Mouse (Mus musculus) layer of hippocampus, adult 8-10 months (tissue): ENCODE measurements at regions not wholly inside any gene's neighbourhood (a gene's known extent, or its start where the extent isn't known, plus 50 kb on each side); places are given as distances from the start of the nearest gene placed in this dataset.
"Not testable (repeated sequence)": the region's sequence is repeated elsewhere in the genome, so short reads cannot be mapped to it uniquely, and the experiment has no call there.

ENCODE experiments used
- DNase-seq, 2 experiments: peaks; one replicate each; pipeline ENCODE4 v3.0.0; 2022; ENCODE audit warnings: low spot score in 2 of 2

GRCm38 (mm10) chr10:118984580-118984979, 114.6 kb upstream of the Dyrk2 start:
- DNase-seq, result no peak

GRCm38 (mm10) chr10:118981446-118981845, 111.4 kb upstream of the Dyrk2 start:
- no peak for DNase-seq

- no peak for DNase-seq
These were observed 109.3 kb upstream of the Dyrk2 start for GRCm38 (mm10) chr10:118979339-118979738.

- no peak for DNase-seq
These were observed 108.3 kb upstream of the Dyrk2 start for GRCm38 (mm10) chr10:118978181-118978743.

- no peak for DNase-seq
These were observed 106.4 kb upstream of the Dyrk2 start for GRCm38 (mm10) chr10:118976447-118976846.

- DNase-seq, result no peak
These were observed 105.8 kb upstream of the Dyrk2 start for GRCm38 (mm10) chr10:118975772-118976171.

- DNase-seq, result no peak
These were observed 103.3 kb upstream of the Dyrk2 start for GRCm38 (mm10) chr10:118973324-118973723.

- DNase-seq, result no peak
These were observed 102.6 kb upstream of the Dyrk2 start for GRCm38 (mm10) chr10:118972626-118973025.

- no peak for DNase-seq
These were observed 100.6 kb upstream of the Dyrk2 start for GRCm38 (mm10) chr10:118970457-118971175.

- DNase-seq, result no peak
These were observed 91.7 kb upstream of the Dyrk2 start for GRCm38 (mm10) chr10:118961713-118962181.

GRCm38 (mm10) chr10:118960076-118960475, 90.1 kb upstream of the Dyrk2 start:
- no peak for DNase-seq

GRCm38 (mm10) chr10:118959623-118960022, 89.6 kb upstream of the Dyrk2 start:
- DNase-seq, result no peak

- DNase-seq, result peak in 1 of 2 experiments; percentile 37
These were observed 86.3 kb upstream of the Dyrk2 start for GRCm38 (mm10) chr10:118956352-118956751.

GRCm38 (mm10) chr10:118953440-118953839, 83.4 kb upstream of the Dyrk2 start:
- DNase-seq, result no peak

- no peak for DNase-seq
These were observed 82.7 kb upstream of the Dyrk2 start for GRCm38 (mm10) chr10:118952756-118953155.

GRCm38 (mm10) chr10:118947724-118948123, 77.7 kb upstream of the Dyrk2 start:
- DNase-seq, result no peak

GRCm38 (mm10) chr10:118947016-118947674, 77.1 kb upstream of the Dyrk2 start:
- no peak for DNase-seq

- no peak for DNase-seq
These were observed 57.3 kb upstream of the Dyrk2 start for GRCm38 (mm10) chr10:118927316-118927715.

- DNase-seq, result no peak
These were observed 53.6 kb upstream of the Dyrk2 start for GRCm38 (mm10) chr10:118923473-118924185.

GRCm38 (mm10) chr10:118922120-118922519, 52.1 kb upstream of the Dyrk2 start:
- not testable (repeated sequence) for DNase-seq
